Mouse (Mus musculus) neutrophil, adult 5-6 weeks (primary cell): Measurements from ENCODE around the gene Pi4kb. TPM values are rescaled to one million over a fixed set of nuclear protein-coding genes. Genes with fewer than 3 reads are reported as not detected.

Experiments
- ATAC-seq: fragments of 151-379, 151-347 bp; 2 replicates; pipeline ENCODE4 v1.8.0; 2017; ENCODE audit warnings: mild to moderate bottlenecking, moderate TSS enrichment; ENCODE audit not compliant: insufficient number of reproducible peaks, poor library complexity, low FRiP score, severe bottlenecking; ENCODE audit errors: extremely low read depth
- total RNA-seq: library from RNA; stranded (forward); fragments of 200-1000 nt; gene quantifications from 2 replicates; pipeline ENCODE4 v1.2.3, GENCODE M21; 2017

Pi4kb gene
- total RNA-seq, 1 experiment from 2014 or later = 42.2 TPM

- ATAC-seq = peak; percentile 68
Measured at GRCm38 (mm10) chr3:95042838-95043229, 68.3 kb downstream of the Pi4kb start.

GRCm38 (mm10) chr3:95043251-95043650, 68.7 kb downstream of the Pi4kb start:
- no peak for ATAC-seq

GRCm38 (mm10) chr3:95046462-95047057, 72.0 kb downstream of the Pi4kb start:
- ATAC-seq = no peak

- no peak for ATAC-seq
Measured at GRCm38 (mm10) chr3:95047914-95048313, 73.4 kb downstream of the Pi4kb start.

GRCm38 (mm10) chr3:95052959-95053358, 78.4 kb downstream of the Pi4kb start:
- ATAC-seq = peak; percentile 79

- peak; percentile 81 for ATAC-seq
Measured at GRCm38 (mm10) chr3:95053701-95054100, 79.2 kb downstream of the Pi4kb start.

- no peak for ATAC-seq
Measured at GRCm38 (mm10) chr3:95054481-95055260, 80.1 kb downstream of the Pi4kb start.

GRCm38 (mm10) chr3:95056275-95056674, 81.7 kb downstream of the Pi4kb start:
- no peak for ATAC-seq

Other genes starting within 250 kb of the Pi4kb start
- gene Cgn, start 188.2 kb upstream of the Pi4kb start, total RNA-seq = not detected in 2 replicates
- 32.0 and 35.3 TPM in 2 replicates for gene Pogz, start 137.2 kb upstream of the Pi4kb start, total RNA-seq
- gene Psmb4, start 87.8 kb upstream of the Pi4kb start, total RNA-seq = 98.0 and 111 TPM in 2 replicates
- gene Selenbp1, start 41.7 kb upstream of the Pi4kb start, total RNA-seq = 1.4 and 1.7 TPM in 2 replicates
- 38.9 and 44.0 TPM in 2 replicates for gene Rfx5, start 20.7 kb upstream of the Pi4kb start, total RNA-seq
- gene Zfp687, start 40.7 kb downstream of the Pi4kb start, total RNA-seq = 22.7 and 34.4 TPM in 2 replicates
- gene Psmd4, start 67.9 kb downstream of the Pi4kb start, total RNA-seq = 163 and 195 TPM in 2 replicates
- 26.8 and 30.8 TPM in 2 replicates for gene Pip5k1a, start 132.2 kb downstream of the Pi4kb start, total RNA-seq
- gene Vps72, start 136.3 kb downstream of the Pi4kb start, total RNA-seq = 63.9 and 79.4 TPM in 2 replicates
- 0.49 and 1.7 TPM in 2 replicates for gene Tmod4, start 149.7 kb downstream of the Pi4kb start, total RNA-seq
- gene Scnm1, start 159.3 kb downstream of the Pi4kb start, total RNA-seq = 111 and 146 TPM in 2 replicates
- gene Lysmd1, start 159.4 kb downstream of the Pi4kb start, total RNA-seq = 11.4 and 12.3 TPM in 2 replicates
- 120 and 124 TPM in 2 replicates for gene Tnfaip8l2, start 167.6 kb downstream of the Pi4kb start, total RNA-seq
- 0.49 TPM in 1 of 2 replicates, not detected in the other for gene Sema6c, start 185.7 kb downstream of the Pi4kb start, total RNA-seq
- gene Gabpb2, start 243.2 kb downstream of the Pi4kb start, total RNA-seq = 120 and 122 TPM in 2 replicates